Mouse (Mus musculus): ENCODE data around the gene Mylk3.

The Mylk3 gene

DNA sequence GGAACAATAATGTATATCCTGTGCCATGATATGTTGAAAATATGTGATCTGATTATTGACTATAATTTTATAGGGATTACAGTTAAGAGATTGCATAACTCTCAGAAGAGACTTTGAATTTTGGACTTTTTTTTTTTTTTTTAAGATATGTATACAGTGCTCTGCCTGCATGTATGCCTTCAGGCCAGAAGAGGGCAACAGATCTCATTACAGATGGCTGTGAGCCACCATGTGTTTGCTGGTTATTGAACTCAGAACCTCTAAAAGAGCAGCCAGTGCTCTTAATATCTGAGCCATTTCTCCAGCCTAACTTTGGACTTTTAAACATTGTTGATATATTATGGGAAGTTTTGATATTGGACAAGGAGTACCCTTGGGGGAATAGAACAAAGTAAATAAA is 74.4 kb downstream of the Mylk3 start:
- peak; percentile 40 to 49 for DNase-seq

DNA sequence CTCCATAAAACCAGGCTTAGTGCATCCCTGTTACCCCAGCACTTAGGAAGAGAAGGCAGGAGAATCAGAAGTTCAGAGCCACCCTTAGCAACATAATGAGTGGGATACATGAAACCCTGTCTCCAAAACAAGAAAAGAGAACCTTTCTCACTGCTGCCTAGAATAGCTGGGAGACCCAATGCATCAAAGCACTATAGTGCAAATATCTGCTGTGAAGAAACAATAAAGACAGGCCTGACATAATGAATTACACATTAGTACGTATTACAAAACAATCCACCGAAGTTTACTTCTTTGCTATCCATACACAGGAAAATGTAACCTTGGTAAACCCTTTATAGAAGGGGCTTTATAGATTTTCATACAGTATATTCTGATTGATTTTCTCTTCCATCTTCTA is 77.6 kb downstream of the Mylk3 start:
- no peak for DNase-seq

DNA sequence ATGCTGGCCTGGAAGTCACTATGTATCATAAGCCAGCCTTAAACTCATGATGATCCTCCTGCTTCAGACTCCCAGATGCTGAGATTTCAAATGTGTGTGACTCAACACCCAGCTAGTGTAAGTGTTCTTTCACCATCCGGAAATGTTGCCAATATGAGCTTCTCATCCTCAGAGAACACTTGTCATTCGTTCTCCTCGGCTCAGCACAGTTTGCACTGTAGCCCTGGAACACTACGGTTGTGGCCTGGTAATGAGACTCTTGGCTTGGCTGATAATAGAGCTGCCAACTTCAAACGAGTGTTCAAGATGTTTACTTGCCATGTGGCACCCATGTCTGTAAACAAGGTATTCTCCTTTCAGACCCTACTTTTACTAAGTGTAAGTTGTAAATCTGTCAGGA is 82.6 kb downstream of the Mylk3 start:
- no peak for DNase-seq

DNA sequence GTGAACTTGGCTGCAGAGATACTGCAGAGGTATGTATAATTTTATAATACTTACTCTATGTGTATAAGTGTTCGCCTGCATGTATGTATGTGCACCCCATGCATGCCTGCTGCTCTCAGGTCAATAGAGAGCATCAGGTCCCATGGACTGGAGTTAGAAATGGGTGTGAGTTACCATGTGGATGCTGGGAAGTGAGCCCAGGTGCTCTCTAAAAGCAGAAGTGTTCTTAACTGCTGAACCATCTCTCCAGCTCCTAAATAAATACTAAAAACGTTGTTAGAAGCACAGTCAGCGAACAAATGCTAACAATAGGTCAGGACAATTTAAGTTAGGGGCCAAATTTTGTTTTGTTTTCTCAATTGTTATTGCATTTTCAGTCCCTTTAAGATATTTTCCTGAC is 83.2 kb downstream of the Mylk3 start:
- DNase-seq: no peak

DNA sequence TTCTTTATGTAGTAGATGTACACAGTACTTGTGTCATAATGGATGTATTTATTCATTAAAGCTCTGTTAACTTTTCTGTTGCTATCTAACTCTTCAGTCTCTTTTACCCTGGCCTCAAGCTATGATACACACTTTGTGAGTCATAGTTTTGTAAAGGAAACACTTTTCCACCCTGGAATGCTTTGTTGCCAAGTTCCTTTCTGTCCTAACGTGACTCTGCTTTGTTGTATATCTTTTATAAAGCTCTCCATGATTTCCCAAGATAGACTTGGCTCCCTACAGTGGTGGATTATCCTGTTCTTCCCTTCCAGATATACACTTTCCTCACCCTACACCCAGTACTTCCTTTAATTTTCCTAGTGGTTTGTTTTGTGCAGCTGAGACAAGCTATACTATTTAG is 84.2 kb downstream of the Mylk3 start:
- no peak for DNase-seq

DNA sequence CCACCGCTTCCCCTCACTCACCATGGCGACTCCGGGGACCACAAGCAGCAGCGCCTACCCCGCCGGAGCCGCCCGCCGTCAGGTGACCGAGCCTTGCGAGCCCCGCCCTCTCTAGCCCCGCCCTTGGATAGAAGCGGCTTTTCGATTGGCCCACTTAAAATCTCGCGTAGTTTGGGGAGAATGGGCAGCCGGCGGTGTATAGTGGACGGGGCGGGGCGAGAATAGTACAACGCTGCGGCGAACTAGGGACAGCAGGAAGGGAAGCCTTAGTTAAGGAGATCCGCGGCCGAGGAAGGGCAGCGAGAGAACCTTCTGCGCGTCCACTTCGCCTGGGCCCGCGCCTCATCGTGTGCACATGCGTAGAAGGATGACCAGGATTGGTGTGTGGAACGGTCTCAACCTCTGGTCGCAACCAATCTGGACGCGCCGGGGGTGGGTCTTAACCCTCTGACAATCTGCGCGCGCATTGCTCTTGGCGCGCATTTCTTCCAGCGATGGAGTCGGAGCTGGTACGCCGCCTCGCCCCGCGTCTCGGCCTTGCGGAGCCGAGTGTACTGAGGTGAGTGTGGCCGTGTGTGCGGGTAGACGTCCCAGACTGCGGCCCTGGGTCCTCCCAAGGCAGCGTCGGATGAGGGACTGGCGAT is 86.6 kb downstream of the Mylk3 start, which contains the start of the genes Orc6 and Vps35:
Gene Orc6 (plus strand): TSS at position 199 of the 644 bp plus-strand sequence.
Gene Vps35 (minus strand): TSS at position 369 of the 644 bp plus-strand sequence.
- DNase-seq: peak; percentile 98

DNA sequence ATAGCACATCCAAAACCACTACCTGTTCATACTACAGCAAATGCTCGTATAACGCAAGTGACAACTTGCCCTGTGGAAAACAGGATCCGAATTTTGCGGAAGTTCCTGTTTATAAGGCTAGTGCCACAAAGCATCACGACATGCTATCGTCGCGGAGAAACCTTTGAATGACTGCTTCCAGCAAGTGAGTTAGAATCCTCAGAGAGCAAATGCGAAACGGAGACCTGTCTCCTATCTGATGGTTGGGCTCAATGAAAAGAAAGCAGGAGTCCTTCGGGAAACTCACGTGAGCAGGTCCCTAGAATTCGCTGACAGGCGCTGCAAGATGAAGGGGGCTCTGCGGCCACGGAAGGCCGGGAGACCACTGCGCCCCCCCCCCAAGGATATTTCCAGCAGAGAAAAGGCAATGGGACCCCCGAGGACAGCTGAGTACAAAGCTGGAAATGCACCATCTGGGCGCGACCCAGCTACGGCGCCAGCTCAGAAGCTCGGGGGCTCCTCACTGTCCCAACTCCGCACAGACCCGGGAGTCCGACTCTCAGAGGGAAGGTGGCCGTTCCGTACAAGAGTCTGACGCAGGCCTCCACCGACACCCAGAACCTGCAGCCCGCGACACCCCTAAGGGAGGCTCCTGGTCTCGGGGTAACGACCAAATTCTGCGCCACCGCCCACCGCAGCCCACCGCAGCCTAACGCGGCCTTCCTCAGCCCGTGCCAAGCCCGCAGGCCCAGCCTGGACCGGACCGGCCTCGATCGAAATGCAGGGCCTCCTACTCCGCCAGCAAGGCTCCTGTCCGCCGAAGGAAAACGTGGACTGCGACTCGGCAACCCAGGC is 87.3 kb downstream of the Mylk3 start:
- DNase-seq: peak; percentile 5 to 29

DNA sequence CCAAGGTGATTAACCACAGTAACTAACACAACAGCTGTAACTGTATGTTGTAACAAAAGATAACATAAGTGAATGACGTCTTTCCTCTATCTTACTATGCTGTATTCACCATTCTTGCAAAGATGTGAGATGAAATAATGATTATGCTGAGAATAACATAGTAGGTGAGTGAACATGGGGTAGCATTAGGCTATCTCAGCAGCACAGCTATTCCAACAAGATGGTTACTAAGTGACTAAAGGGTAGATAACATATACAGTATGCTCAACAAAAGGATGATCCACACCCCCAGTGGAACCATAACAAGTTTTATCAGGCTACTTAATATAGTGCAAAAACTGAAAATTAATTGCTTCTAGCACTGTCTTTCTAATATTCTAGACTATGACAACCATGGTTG is 99.3 kb downstream of the Mylk3 start:
- no peak for DNase-seq

Data from kidney, postnatal 25 days (tissue).